Mouse (Mus musculus): ENCODE results near the gene Teddm1b. TPM values are rescaled to one million over a fixed set of nuclear protein-coding genes. Genes with fewer than 3 reads are reported as not detected.

Gene Teddm1b
- polyA plus RNA-seq, 1 experiment from 2014 or later, result 0.40 TPM

GRCm38 (mm10) chr1:153922571-153923021, 48.5 kb downstream of the Teddm1b start:
- WGBS, result 65% methylated on average over 5 of the region's 5 CpGs
- Histone ChIP-seq H3K4me3 (ENCODE audit: low read depth, low read length) (no peak overlapping the region), H3K27me3 (ENCODE audit: control insufficient read depth, insufficient read depth, low read length) (no peaks in the 10 kb centered on the region), H3K4me2 (ENCODE audit: low read depth, low read length, severe bottlenecking) (no peak overlapping the region), H3K9ac (ENCODE audit: low read length) (no peak overlapping the region), H3K9me3 (ENCODE audit: control insufficient read depth, low read length) (no peaks in the 10 kb centered on the region), H3K27ac (ENCODE audit: low read depth, low read length) (no peak overlapping the region), H3K36me3 (ENCODE audit: control insufficient read depth, insufficient read depth, low read length) (no peaks in the 10 kb centered on the region), H3K4me1 (replicated peaks; ENCODE audit: control insufficient read depth, insufficient read depth, low read length) (no peaks in the 10 kb centered on the region)
- DNase-seq (ENCODE audit: low spot score) (no peak), ATAC-seq (replicated peaks; ENCODE audit: low FRiP score) (no peak)

- ATAC-seq (replicated peaks; ENCODE audit: low FRiP score) (no peak), DNase-seq (ENCODE audit: low spot score) (no peak)
- Histone ChIP-seq H3K4me1 (replicated peaks; ENCODE audit: control insufficient read depth, insufficient read depth, low read length) (no peaks in the 10 kb centered on the region), H3K9me3 (ENCODE audit: control insufficient read depth, low read length) (no peaks in the 10 kb centered on the region), H3K9ac (ENCODE audit: low read length) (no peak overlapping the region), H3K27me3 (ENCODE audit: control insufficient read depth, insufficient read depth, low read length) (no peaks in the 10 kb centered on the region), H3K4me2 (ENCODE audit: low read depth, low read length, severe bottlenecking) (no peak overlapping the region), H3K27ac (ENCODE audit: low read depth, low read length) (no peak overlapping the region), H3K36me3 (ENCODE audit: control insufficient read depth, insufficient read depth, low read length) (no peaks in the 10 kb centered on the region), H3K4me3 (ENCODE audit: low read depth, low read length) (no peak overlapping the region)
- 84% methylated on average over 6 of the region's 6 CpGs for WGBS
These were observed 50.5 kb downstream of the Teddm1b start for GRCm38 (mm10) chr1:153924395-153925385.

Small RNAs within 50 kb of the gene (microRNA-seq; reads per million reads assigned to microRNA genes)
- gene Mir8114 (ENCODE audit: insufficient number of aligned reads), result 58.1 reads per million, percentile 29 among the genes with 10 or more reads in this experiment

Other genes starting within 250 kb of the Teddm1b start
- gene Rgs8, start 221.3 kb upstream of the Teddm1b start, polyA plus RNA-seq (2014; fragmentation: Nextera tagmentation; extraction: Ambion mirVana), result 12.1 and 12.2 TPM in 2 replicates
- 24.3 and 25.3 TPM in 2 replicates for gene Rgs16, start 134.0 kb upstream of the Teddm1b start, polyA plus RNA-seq (2014; fragmentation: Nextera tagmentation; extraction: Ambion mirVana)
- 19.3 and 19.5 TPM in 2 replicates for gene Rnasel, start 124.9 kb upstream of the Teddm1b start, polyA plus RNA-seq (2014; fragmentation: Nextera tagmentation; extraction: Ambion mirVana)
- not detected in 2 replicates for gene Rgsl1, start 30.2 kb upstream of the Teddm1b start, polyA plus RNA-seq (2014; fragmentation: Nextera tagmentation; extraction: Ambion mirVana)
- gene Teddm1a, start 17.4 kb downstream of the Teddm1b start, polyA plus RNA-seq (2014; fragmentation: Nextera tagmentation; extraction: Ambion mirVana), result not detected in 2 replicates
- gene Glul, start 25.6 kb downstream of the Teddm1b start, polyA plus RNA-seq (2014; fragmentation: Nextera tagmentation; extraction: Ambion mirVana), result 114 TPM in 2 replicates
- gene Teddm2, start 25.9 kb downstream of the Teddm1b start, polyA plus RNA-seq (2014; fragmentation: Nextera tagmentation; extraction: Ambion mirVana), result 0.40 and 0.45 TPM in 2 replicates